Mouse (Mus musculus) limb, embryonic 11.5 days (tissue): ENCODE data around the gene Tradd. TPM values are rescaled to one million over a fixed set of nuclear protein-coding genes. Genes with fewer than 3 reads are reported as not detected.
A peak's percentile ranks its signal among the peaks of the same experiment; 100 is the strongest.

ENCODE experiments used
- ATAC-seq: fragments of 200-750 bp; cut with Nextera tagmentation; 2 replicates; pipeline ENCODE4 v1.8.0; 2017; ENCODE audit warnings: low read depth; ENCODE audit not compliant: insufficient number of reproducible peaks, low FRiP score, low TSS enrichment
- DNase-seq: peaks from one replicate; pipeline ENCODE4 v3.0.0-alpha.2; 2015; ENCODE audit warnings: low spot score
- H3K27ac ChIP-seq: fragments of 300-500 bp; sonication (generic); replicated peaks from 2 replicates; pipeline ENCODE4 v1.5.1; 2014; ENCODE audit warnings: low read depth, mild to moderate bottlenecking, low read length
- H3K27me3 ChIP-seq: fragments of 300-500 bp; sonication (generic); 2 replicates; pipeline ENCODE4 v1.6.1; 2014; ENCODE audit warnings: mild to moderate bottlenecking, low read length, mixed read lengths; ENCODE audit not compliant: control insufficient read depth, insufficient read depth
- H3K36me3 ChIP-seq: fragments of 300-500 bp; sonication (generic); 2 replicates; pipeline ENCODE4 v1.6.1; 2014; ENCODE audit warnings: mild to moderate bottlenecking, low read length, moderate library complexity, mixed read lengths; ENCODE audit not compliant: control insufficient read depth, insufficient read depth
- H3K4me1 ChIP-seq: fragments of 300-500 bp; sonication (generic); 2 replicates; pipeline ENCODE4 v1.6.1; 2014; ENCODE audit warnings: low read length, mixed read lengths; ENCODE audit not compliant: control insufficient read depth, insufficient read depth
- H3K4me2 ChIP-seq: fragments of 300-500 bp; sonication (generic); 2 replicates; pipeline ENCODE4 v1.6.1; 2014; ENCODE audit warnings: low read depth, mild to moderate bottlenecking, moderate library complexity; ENCODE audit not compliant: severe bottlenecking
- H3K4me3 ChIP-seq: fragments of 300-500 bp; sonication (generic); 2 replicates; pipeline ENCODE4 v1.5.1; 2014; ENCODE audit warnings: low read depth, low read length
- H3K9ac ChIP-seq: fragments of 300-500 bp; sonication (generic); 2 replicates; pipeline ENCODE4 v1.6.1; 2014; ENCODE audit warnings: mild to moderate bottlenecking, low read length
- H3K9me3 ChIP-seq: fragments of 300-500 bp; sonication (generic); 2 replicates; pipeline ENCODE4 v1.6.1; 2016; ENCODE audit warnings: low read length; ENCODE audit not compliant: control insufficient read depth
- WGBS: fragments of 180-500 bp; shearing (Covaris S2); extraction: QIAGEN DNeasy Blood & Tissue Kit; methylation state at CpG from one replicate; pipeline ENCODE4 v1.1.7; 2014; 5-methylcytosine and 5-hydroxymethylcytosine counted together
- polyA plus RNA-seq: library from polyadenylated mRNA; unstranded; fragments of >200 nt; fragmentation: Nextera tagmentation; extraction: Ambion mirVana; gene quantifications from 2 replicates; pipeline ENCODE4 v1.2.1, GENCODE M21; 2014

Gene Tradd
- polyA plus RNA-seq, 1 experiment from 2014 or later: 11.1 TPM

GRCm38 (mm10) chr8:105307670-105308069 lies 43.3 kb upstream of the Tradd start:
- Histone ChIP-seq H3K9ac (no peak overlapping the region), H3K4me3 (no peak overlapping the region), H3K4me1 (peaks cover 12% of the 10 kb centered on the region), H3K27me3 (no peaks in the 10 kb centered on the region), H3K4me2 (no peak overlapping the region), H3K36me3 (peaks cover 15% of the 10 kb centered on the region), H3K27ac (no peak overlapping the region), H3K9me3 (no peaks in the 10 kb centered on the region)
- ATAC-seq (no peak), DNase-seq (no peak)
- WGBS: 94% methylated on average over 13 of the region's 13 CpGs

GRCm38 (mm10) chr8:105306146-105306691 lies 41.8 kb upstream of the Tradd start:
- WGBS: 47% methylated on average over 5 of the region's 5 CpGs
- DNase-seq (peak; percentile 33), ATAC-seq (peak; percentile 13; the same call in 1 of the 2 replicates)
- H3K4me3 ChIP-seq: peak overlapping the region; percentile 15
- H3K36me3 ChIP-seq: peaks cover 18% of the 10 kb centered on the region
- no peaks in the 10 kb centered on the region for H3K9me3 ChIP-seq
- H3K27ac ChIP-seq: peak overlapping the region; percentile 52; the same call in 1 of the 2 replicates
- peaks cover 12% of the 10 kb centered on the region for H3K4me1 ChIP-seq
- no peaks in the 10 kb centered on the region for H3K27me3 ChIP-seq
- H3K4me2 ChIP-seq: peak overlapping the region; percentile 58
- H3K9ac ChIP-seq: 0 out of 2 replicates have a peak overlapping the region, but pooled peaks have one; percentile 48

DNA sequence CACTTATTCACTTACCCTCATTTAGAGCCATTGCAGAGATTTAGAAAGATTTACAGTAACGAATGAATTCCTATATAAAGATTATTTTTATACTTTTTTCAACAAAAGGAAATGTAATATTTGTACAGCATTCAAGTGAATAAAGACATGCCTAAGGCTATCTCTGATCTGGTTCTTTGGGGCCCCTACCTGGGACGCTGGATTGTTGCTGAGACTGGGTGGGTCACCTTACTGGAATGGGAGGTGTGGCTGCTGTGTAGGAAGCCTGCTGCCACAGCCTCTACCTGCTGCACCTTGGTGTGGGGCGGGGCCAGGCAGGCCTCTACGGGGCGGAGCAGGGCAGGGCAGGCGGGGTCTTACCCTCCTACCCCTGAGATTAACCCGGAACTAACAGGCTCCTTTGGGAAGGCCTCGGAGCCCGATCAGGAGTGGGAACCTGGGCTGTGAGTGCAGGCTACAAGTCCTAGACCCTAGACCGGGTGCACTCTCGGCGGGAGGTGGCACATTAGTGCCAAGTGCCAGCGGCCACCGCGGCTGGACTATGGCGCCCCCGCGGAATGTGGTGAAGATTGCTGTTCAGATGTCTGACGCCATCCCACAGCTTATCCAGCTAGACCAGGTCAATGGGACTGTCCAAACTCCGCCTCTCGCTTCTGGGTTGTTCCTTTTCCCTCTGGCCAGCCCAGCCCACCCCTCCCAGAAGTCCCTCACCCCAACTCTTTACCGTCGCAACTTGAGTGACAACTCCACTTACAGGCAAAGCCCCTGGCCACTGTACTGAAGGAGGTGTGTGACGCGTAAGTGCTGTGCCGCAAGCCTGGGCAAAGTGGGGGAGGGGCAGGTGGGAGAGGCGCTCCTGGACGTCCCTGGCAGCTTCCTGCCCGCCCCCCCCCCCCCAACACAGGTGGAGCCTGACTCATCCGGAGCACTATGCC lies 41.1 kb upstream of the Tradd start, which contains the start of gene Elmo3:
Gene Elmo3 (plus strand): TSS at position 391 of the 935 bp plus-strand sequence.
- H3K4me3 ChIP-seq: peak within 1 kb of the TSS; percentile 15
- WGBS: 7% methylated on average over 29 of the region's 30 CpGs
- H3K36me3 ChIP-seq: peaks cover 24% of the 10 kb centered on the region
- no peaks in the 10 kb centered on the region for H3K9me3 ChIP-seq
- peak within 1 kb of the TSS; percentile 52; the same call in 1 of the 2 replicates for H3K27ac ChIP-seq
- H3K27me3 ChIP-seq: no peaks in the 10 kb centered on the region
- peak within 1 kb of the TSS; percentile 58 for H3K4me2 ChIP-seq
- peak within 1 kb of the TSS; percentile 48; the same call in 1 of the 2 replicates for H3K9ac ChIP-seq
- ATAC-seq: peak; percentile 40; the same call in 1 of the 2 replicates
- DNase-seq: peak; percentile 75
- peaks cover 12% of the 10 kb centered on the region for H3K4me1 ChIP-seq

DNA sequence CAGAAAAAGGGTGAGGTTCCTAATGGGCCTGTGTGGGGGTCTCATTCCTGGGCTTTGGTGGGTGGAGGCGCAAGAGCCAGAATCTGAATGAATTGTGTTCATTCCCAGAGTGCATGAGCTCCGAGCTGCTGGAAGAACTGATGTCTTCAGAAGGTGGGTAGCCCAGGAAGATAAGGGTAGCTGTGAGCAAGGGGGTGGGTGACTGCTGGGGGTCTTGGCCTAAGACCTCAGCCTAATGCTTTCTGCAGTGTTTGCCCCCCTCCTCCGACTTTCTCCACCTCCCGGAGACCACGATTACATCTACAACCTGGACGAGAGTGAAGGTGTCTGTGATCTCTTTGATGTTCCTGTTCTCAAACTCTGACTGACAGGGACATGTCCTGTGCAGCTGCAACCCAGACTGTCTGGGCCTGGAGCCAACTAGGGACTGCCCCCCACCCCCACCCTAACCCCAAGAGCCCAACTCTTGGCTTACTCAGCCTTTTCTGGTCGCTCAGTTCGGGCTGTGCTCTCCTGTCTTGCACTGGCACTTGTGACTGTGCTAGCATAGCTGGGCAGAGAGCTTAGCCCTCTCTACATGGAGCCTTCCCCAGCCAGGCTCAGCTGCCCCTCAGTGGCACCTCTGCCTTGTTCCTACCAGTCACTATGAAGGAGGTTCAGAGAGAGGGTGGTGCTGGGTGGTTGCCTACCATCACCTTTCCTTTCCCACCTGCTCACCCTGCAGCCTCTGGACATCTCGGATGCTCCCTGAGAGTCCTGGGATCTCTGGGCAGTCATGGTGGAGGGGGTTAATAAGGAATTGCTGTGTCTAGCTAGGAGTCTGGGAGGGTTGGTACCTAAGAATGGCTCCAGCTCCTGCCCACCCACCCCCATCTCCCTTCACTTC lies 40.2 kb upstream of the Tradd start:
- Histone ChIP-seq H3K36me3 (peaks cover 31% of the 10 kb centered on the region), H3K4me2 (no peak overlapping the region), H3K9ac (no peak overlapping the region), H3K27ac (0 out of 2 replicates have a peak overlapping the region, but pooled peaks have one; percentile 21), H3K27me3 (no peaks in the 10 kb centered on the region), H3K9me3 (no peaks in the 10 kb centered on the region), H3K4me3 (no peak overlapping the region), H3K4me1 (peaks cover 12% of the 10 kb centered on the region)
- WGBS: 74% methylated on average over 9 of the region's 9 CpGs
- DNase-seq (no peak), ATAC-seq (no peak)

- Histone ChIP-seq H3K4me3 (no peak overlapping the region), H3K9ac (no peak overlapping the region), H3K27ac (no peak overlapping the region), H3K4me2 (no peak overlapping the region), H3K36me3 (peaks cover 31% of the 10 kb centered on the region), H3K27me3 (no peaks in the 10 kb centered on the region), H3K9me3 (no peaks in the 10 kb centered on the region), H3K4me1 (peaks cover 13% of the 10 kb centered on the region)
- ATAC-seq (no peak), DNase-seq (no peak)
- 85% methylated on average over 9 of the region's 9 CpGs for WGBS
Observed at GRCm38 (mm10) chr8:105303874-105304273, 39.5 kb upstream of the Tradd start.

DNA sequence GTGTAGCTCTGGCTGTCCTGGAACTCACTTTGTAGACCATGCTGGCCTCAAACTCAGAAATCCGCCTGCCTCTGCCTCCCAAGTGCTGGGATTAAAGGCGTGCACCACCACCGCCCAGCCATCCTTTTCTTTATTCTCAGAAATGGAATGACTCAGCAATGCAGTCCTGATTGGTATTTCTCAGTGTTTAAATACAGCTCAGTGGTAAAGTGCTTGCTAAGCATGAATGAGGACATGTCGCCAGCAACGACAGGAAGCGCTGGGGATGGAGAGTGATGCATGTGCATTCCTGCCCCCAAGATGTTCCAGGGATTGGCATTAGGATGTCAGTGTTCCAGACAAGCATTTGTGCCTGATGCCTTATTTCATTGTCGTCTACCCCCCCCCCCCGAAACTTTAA lies 39.0 kb upstream of the Tradd start:
- no peak overlapping the region for H3K4me2 ChIP-seq
- DNase-seq (no peak), ATAC-seq (no peak)
- no peak overlapping the region for H3K9ac ChIP-seq
- H3K9me3 ChIP-seq: no peaks in the 10 kb centered on the region
- H3K27me3 ChIP-seq: no peaks in the 10 kb centered on the region
- H3K4me3 ChIP-seq: no peak overlapping the region
- peaks cover 26% of the 10 kb centered on the region for H3K36me3 ChIP-seq
- 92% methylated on average over 8 of the region's 8 CpGs for WGBS
- H3K27ac ChIP-seq: no peak overlapping the region
- H3K4me1 ChIP-seq: peaks cover 18% of the 10 kb centered on the region

GRCm38 (mm10) chr8:105299962-105300361 lies 35.6 kb upstream of the Tradd start:
- WGBS: 91% methylated on average over 8 of the region's 8 CpGs
- no peak for ATAC-seq

More at GRCm38 (mm10) chr8:105299962-105300361, 35.6 kb upstream of the Tradd start:
- DNase-seq: no peak
- peaks cover 10% of the 10 kb centered on the region for H3K4me1 ChIP-seq
- no peaks in the 10 kb centered on the region for H3K9me3 ChIP-seq
- H3K27me3 ChIP-seq: no peaks in the 10 kb centered on the region
- no peak overlapping the region for H3K4me3 ChIP-seq
- no peak overlapping the region for H3K4me2 ChIP-seq
- no peak overlapping the region for H3K27ac ChIP-seq
- H3K36me3 ChIP-seq: peaks cover 22% of the 10 kb centered on the region; the same call in 1 of the 2 replicates
- no peak overlapping the region for H3K9ac ChIP-seq
